Mouse (Mus musculus) layer of hippocampus, postnatal 10 days (tissue): ENCODE measurements around the gene Bsg. TPM values are rescaled to one million over a fixed set of nuclear protein-coding genes. Genes with fewer than 3 reads are reported as not detected.
"Not testable (repeated sequence)": the region's sequence is repeated elsewhere in the genome, so short reads cannot be mapped to it uniquely, and the experiment has no call there.

Experiments used
- DNase-seq, 2 experiments: peaks; one replicate each; pipeline ENCODE4 v3.0.0; 2021; ENCODE audit warnings: low spot score in 2 of 2
- total RNA-seq, 2 experiments: library from RNA; stranded (reverse); gene quantifications; 2 replicates each; pipeline ENCODE4 v1.2.3; 2021

Gene Bsg
- total RNA-seq, 2 experiments from 2014 or later, result 692 to 694 TPM

- no peak for DNase-seq
Measured at GRCm38 (mm10) chr10:79728323-79729249, 24.3 kb downstream of the Bsg start.

- no peak for DNase-seq
Measured at GRCm38 (mm10) chr10:79729357-79729965, 25.2 kb downstream of the Bsg start.

- no peak for DNase-seq
Measured at GRCm38 (mm10) chr10:79732500-79732899, 28.2 kb downstream of the Bsg start.

- DNase-seq, result no peak
Measured at GRCm38 (mm10) chr10:79733847-79734246, 29.6 kb downstream of the Bsg start.

- no peak for DNase-seq
Measured at GRCm38 (mm10) chr10:79735361-79735760, 31.1 kb downstream of the Bsg start.

- no peak for DNase-seq
Measured at GRCm38 (mm10) chr10:79736706-79737105, 32.4 kb downstream of the Bsg start.

GRCm38 (mm10) chr10:79738259-79738658 is 34.0 kb downstream of the Bsg start:
- no peak for DNase-seq

GRCm38 (mm10) chr10:79739234-79739633 is 34.9 kb downstream of the Bsg start:
- DNase-seq, result no peak

GRCm38 (mm10) chr10:79740863-79741262 is 36.6 kb downstream of the Bsg start:
- DNase-seq, result no peak

GRCm38 (mm10) chr10:79743161-79743560 is 38.9 kb downstream of the Bsg start:
- no peak for DNase-seq

- no peak for DNase-seq
Measured at GRCm38 (mm10) chr10:79743650-79744365, 39.5 kb downstream of the Bsg start.

GRCm38 (mm10) chr10:79745411-79745810 is 41.1 kb downstream of the Bsg start:
- DNase-seq, result no peak

- peak; percentile 92 to 95 for DNase-seq
Measured at GRCm38 (mm10) chr10:79745898-79746773, 41.8 kb downstream of the Bsg start, which contains the start of gene Polrmt. TSS of gene Polrmt (minus strand) at chr10:79746581.

GRCm38 (mm10) chr10:79746774-79747151 is 42.5 kb downstream of the Bsg start:
- DNase-seq, result no peak

GRCm38 (mm10) chr10:79748496-79748895 is 44.2 kb downstream of the Bsg start:
- DNase-seq, result no peak

GRCm38 (mm10) chr10:79754856-79755516 is 50.7 kb downstream of the Bsg start, which contains the start of gene Fgf22:
TSS of gene Fgf22 (plus strand) at chr10:79755076.
- DNase-seq, result peak in 1 of 2 experiments; percentile 67

- DNase-seq, result no peak
Measured at GRCm38 (mm10) chr10:79755854-79756253, 51.6 kb downstream of the Bsg start.

GRCm38 (mm10) chr10:79756660-79757059 is 52.4 kb downstream of the Bsg start:
- DNase-seq, result no peak

GRCm38 (mm10) chr10:79759675-79760074 is 55.4 kb downstream of the Bsg start:
- not testable (repeated sequence) for DNase-seq

GRCm38 (mm10) chr10:79760603-79761143 is 56.4 kb downstream of the Bsg start:
- no peak for DNase-seq
